Mouse (Mus musculus): ENCODE data around the gene Tlr6.

DNA sequence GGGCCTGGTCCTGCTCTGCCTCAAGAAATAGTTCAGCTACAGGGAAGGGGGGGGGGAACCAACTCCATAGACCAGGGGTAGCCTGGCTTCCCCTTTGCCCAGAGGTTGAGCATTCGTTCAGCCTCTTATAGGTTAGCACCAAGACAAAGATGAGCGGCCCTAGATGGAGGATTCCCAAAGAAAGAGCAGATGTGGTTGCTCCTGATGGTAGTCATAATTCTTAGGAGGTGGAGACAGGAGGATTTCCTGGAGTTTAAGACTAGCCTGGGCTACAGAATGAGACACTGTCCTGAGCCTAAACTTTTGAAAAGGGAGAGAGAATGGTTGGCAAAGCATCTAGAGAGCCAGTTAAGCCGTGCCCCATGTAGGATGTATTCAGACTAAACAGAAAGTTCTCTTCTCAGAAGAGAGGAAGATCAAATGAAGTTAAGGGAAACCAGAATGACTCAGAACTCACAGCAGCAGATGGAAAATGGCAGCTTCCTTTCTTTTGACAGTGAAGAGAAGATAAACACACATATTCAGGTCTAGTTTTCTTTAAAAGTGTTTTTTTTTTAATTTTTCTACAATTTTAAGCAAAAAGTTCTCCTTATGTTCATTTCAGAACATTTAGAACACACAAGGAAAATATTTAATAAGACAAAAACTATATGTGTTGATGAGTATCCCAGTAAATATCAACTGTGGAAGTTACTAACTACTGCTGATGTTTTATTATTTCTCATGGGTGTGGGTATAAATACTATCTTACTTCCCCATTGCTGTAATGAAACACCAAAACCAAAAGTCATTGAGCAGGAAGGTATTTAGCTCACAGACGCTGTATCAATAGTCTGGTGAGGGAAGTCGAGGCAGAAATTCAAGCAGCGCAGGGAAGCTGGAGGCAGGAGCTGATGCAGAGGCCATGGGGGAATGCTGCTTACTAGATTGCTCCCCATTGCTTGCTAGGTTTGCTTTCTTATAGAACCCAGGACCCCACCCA, 41.0 kb downstream of the Tlr6 start:
- TF ChIP-seq CTCF (IDR thresholded peaks at IDR 0.05; ENCODE audit: low read depth, low read length) (no peak), POLR2A (IDR thresholded peaks at IDR 0.05; ENCODE audit: borderline replicate concordance, low read depth, low read length) (no peak)
